Mouse (Mus musculus) liver, embryonic 14.5 days (tissue): ENCODE data around the gene Psmd9. TPM values are rescaled to one million over a fixed set of nuclear protein-coding genes. Genes with fewer than 3 reads are reported as not detected.

ENCODE experiments used
- ATAC-seq: fragments of 200-750 bp; cut with Nextera tagmentation; 2 replicates; pipeline ENCODE4 v1.8.0; 2017; ENCODE audit warnings: moderate number of reproducible peaks, mild to moderate bottlenecking, moderate library complexity; ENCODE audit not compliant: insufficient read depth
- DNase-seq, 3 experiments: peaks; one replicate each; pipeline ENCODE4 v3.0.0-alpha.2; 2012 to 2013; ENCODE audit warnings: low read depth in 3 of 3, low spot score in 3 of 3
- H3K27ac ChIP-seq: fragments of 300-500 bp; sonication (generic); 2 replicates; pipeline ENCODE4 v1.5.1; 2014; ENCODE audit warnings: moderate library complexity, mild to moderate bottlenecking, control low read depth, inconsistent platforms
- H3K27me3 ChIP-seq: fragments of 300-500 bp; sonication (generic); 2 replicates; pipeline ENCODE4 v1.6.1; 2014; ENCODE audit warnings: mild to moderate bottlenecking, low read length, moderate library complexity; ENCODE audit not compliant: control insufficient read depth, insufficient read depth
- H3K36me3 ChIP-seq: fragments of 300-500 bp; sonication (generic); replicated peaks from 2 replicates; pipeline ENCODE4 v1.6.1; 2014; ENCODE audit warnings: low read depth; ENCODE audit not compliant: control insufficient read depth, insufficient read depth
- H3K4me1 ChIP-seq, 2 experiments: fragments of 200-500 bp in 1 of 2; fragments of 300-500 bp in 1 of 2; sonication (generic) in 1 of 2; replicated peaks; 2 replicates each; pipeline ENCODE4 v1.6.1; 2012 to 2014; ENCODE audit warnings: antibody characterized with exemption in 1 of 2, inconsistent platforms in 1 of 2, low read length in 1 of 2; ENCODE audit not compliant: control insufficient read depth in 2 of 2, insufficient read depth in 2 of 2
- H3K4me2 ChIP-seq: fragments of 300-500 bp; sonication (generic); 2 replicates; pipeline ENCODE4 v1.6.1; 2014; ENCODE audit warnings: low read depth, mild to moderate bottlenecking, control low read depth, moderate library complexity
- H3K4me3 ChIP-seq, 2 experiments: fragments of 200-500 bp in 1 of 2; fragments of 300-500 bp in 1 of 2; sonication (generic) in 1 of 2; 2 replicates each; pipeline ENCODE4 v1.5.1; 2012 to 2014; ENCODE audit warnings: low read depth in 2 of 2, low read length in 2 of 2, mild to moderate bottlenecking in 2 of 2, control low read depth in 1 of 2, inconsistent platforms in 1 of 2, moderate library complexity in 1 of 2; ENCODE audit not compliant: insufficient read depth in 1 of 2
- H3K9ac ChIP-seq: fragments of 300-500 bp; sonication (generic); replicated peaks from 2 replicates; pipeline ENCODE4 v1.6.1; 2014; ENCODE audit warnings: mild to moderate bottlenecking, control low read depth, moderate library complexity
- H3K9me3 ChIP-seq: fragments of 300-500 bp; sonication (generic); 2 replicates; pipeline ENCODE4 v1.6.1; 2016; ENCODE audit warnings: low read length, mixed read lengths; ENCODE audit not compliant: control insufficient read depth
- CTCF ChIP-seq: IDR thresholded peaks from 2 replicates; pipeline ENCODE4 v1.5.1; 2016; ENCODE audit warnings: antibody characterized with exemption, low read depth, control low read depth
- EP300 ChIP-seq: IDR thresholded peaks from 2 replicates; pipeline ENCODE4 v1.6.1; 2016; ENCODE audit warnings: antibody characterized with exemption, low read depth
- WGBS: fragments of 180-500 bp; shearing (Covaris S2); extraction: QIAGEN DNeasy Blood & Tissue Kit; methylation state at CpG from one replicate; pipeline ENCODE4 v1.1.7; 2014; ENCODE audit not compliant: insufficient replicate concordance; 5-methylcytosine and 5-hydroxymethylcytosine counted together
- polyA plus RNA-seq, 2 experiments: library from polyadenylated mRNA; depleted of rRNA in 1 of 2; stranded (reverse) in 1 of 2; unstranded in 1 of 2; fragments of >200 nt; fragmentation: Nextera tagmentation in 1 of 2; extraction: Ambion mirVana in 1 of 2; gene quantifications; 2 replicates each; pipeline versions ENCODE4 v1.2.1 to v1.2.3; 2012 to 2014

Gene Psmd9
- polyA plus RNA-seq, 2 experiments = 26.6 to 51.4 TPM

- Histone ChIP-seq H3K9me3 (no peaks in the 10 kb centered on the region), H3K4me2 (no peak within 1 kb of the TSS), H3K27me3 (no peaks in the 10 kb centered on the region; the same call in 1 of the 2 replicates), H3K9ac (no peak within 1 kb of the TSS), H3K36me3 (no peaks in the 10 kb centered on the region), H3K4me3 (no peak within 1 kb of the TSS), H3K27ac (no peak within 1 kb of the TSS), H3K4me1 (no peaks in the 10 kb centered on the region; a peak in 1 of 4 replicates)
- TF ChIP-seq EP300 = no peak
- TF ChIP-seq CTCF = no peak
- 64% methylated on average over 10 of the region's 10 CpGs for WGBS
- DNase-seq (no peak), ATAC-seq (no peak)
Measured at GRCm38 (mm10) chr5:123182651-123183050, 13.4 kb downstream of the Psmd9 start, which contains the start of gene Hpd. Gene Hpd, minus strand, starts transcription at chr5:123182727.

- 61% methylated on average over 6 of the region's 6 CpGs for WGBS
- Histone ChIP-seq H3K27ac (no peak overlapping the region), H3K27me3 (no peaks in the 10 kb centered on the region; the same call in 1 of the 2 replicates), H3K4me1 (no peaks in the 10 kb centered on the region; a peak in 1 of 4 replicates), H3K9ac (no peak overlapping the region), H3K4me3 (no peak overlapping the region), H3K36me3 (no peaks in the 10 kb centered on the region), H3K9me3 (no peaks in the 10 kb centered on the region), H3K4me2 (no peak overlapping the region)
- no peak for TF ChIP-seq EP300
- TF ChIP-seq CTCF = no peak
- ATAC-seq (no peak), DNase-seq (no peak)
Measured at GRCm38 (mm10) chr5:123185966-123186365, 16.8 kb downstream of the Psmd9 start.

DNA sequence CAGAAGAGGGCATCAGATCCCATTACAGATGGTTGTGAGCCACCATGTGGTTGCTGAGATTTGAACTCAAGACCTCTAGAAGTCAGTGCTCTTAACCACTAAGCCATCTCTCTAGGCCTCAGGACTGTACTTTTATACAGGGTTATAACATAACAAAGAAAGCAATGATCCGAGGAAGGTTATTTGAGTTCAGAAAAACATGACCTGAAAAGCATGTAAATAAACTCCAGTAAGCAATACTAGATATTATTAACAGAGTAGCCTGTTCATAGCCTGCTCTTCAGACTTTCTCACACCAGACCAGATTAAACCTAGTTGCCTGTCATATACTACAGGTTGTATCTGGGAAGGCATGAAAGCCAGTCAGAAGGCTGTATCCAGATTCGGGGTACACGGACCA lies 18.1 kb downstream of the Psmd9 start:
- Histone ChIP-seq H3K4me2 (no peak overlapping the region), H3K27ac (no peak overlapping the region), H3K9ac (no peak overlapping the region), H3K4me3 (no peak overlapping the region), H3K36me3 (no peaks in the 10 kb centered on the region), H3K9me3 (no peaks in the 10 kb centered on the region), H3K4me1 (peaks cover 12% of the 10 kb centered on the region in 2 experiments), H3K27me3 (no peaks in the 10 kb centered on the region; the same call in 1 of the 2 replicates)
- TF ChIP-seq CTCF (no peak), EP300 (no peak)
- ATAC-seq = no peak
- 82% methylated on average over 3 of the region's 3 CpGs for WGBS
- no peak for DNase-seq

DNA sequence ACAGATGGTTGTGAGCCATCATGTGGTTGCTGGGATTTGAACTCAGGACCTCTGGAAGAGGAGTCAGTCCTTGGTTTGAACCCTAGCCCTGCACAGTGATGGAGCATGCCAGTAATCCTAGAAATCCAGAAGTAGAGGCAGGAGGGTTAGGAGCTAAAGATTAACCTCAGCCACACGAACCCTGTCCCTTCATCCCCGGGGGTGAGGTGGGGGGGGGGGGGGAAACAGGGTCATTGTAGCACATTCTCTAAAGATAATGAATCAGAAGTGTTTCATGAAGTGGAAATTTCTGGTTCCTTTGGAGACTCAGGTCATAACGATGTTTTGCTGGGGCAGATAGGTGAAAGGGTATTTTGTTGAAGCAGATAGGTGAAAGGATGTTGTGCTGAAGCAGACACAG lies 21.7 kb downstream of the Psmd9 start:
- Histone ChIP-seq H3K27ac (no peak overlapping the region), H3K4me1 (peaks cover 46% of the 10 kb centered on the region in 2 experiments), H3K4me2 (no peak overlapping the region), H3K27me3 (no peaks in the 10 kb centered on the region; the same call in 1 of the 2 replicates), H3K36me3 (no peaks in the 10 kb centered on the region), H3K4me3 (no peak overlapping the region), H3K9me3 (no peaks in the 10 kb centered on the region), H3K9ac (no peak overlapping the region)
- TF ChIP-seq CTCF (no peak), EP300 (no peak)
- WGBS = 63% methylated on average over 3 of the region's 3 CpGs
- no peak for DNase-seq
- no peak for ATAC-seq

DNA sequence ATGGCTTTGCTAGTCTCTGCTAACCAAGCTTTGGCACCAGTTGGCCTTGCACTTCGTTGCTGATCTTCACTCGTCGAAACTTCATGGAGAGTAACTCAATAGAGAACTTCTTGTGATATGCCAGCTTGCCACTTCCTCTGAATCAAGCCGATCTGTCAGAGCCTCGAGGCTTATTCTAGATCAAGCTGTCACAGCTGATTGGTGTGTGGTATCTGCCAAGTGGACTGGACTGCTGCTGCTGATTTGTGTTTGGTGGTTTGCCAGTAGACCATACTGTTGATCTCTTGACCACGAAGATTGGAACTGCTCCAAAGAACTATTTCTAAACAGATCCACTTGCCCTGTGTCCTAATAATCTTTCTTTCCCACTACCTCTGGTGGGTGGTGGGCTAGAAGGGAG lies 22.2 kb downstream of the Psmd9 start:
- H3K27ac ChIP-seq = peak overlapping the region; percentile 33; the same call in 1 of the 2 replicates
- H3K9me3 ChIP-seq = no peaks in the 10 kb centered on the region
- 34% methylated on average over 6 of the region's 6 CpGs for WGBS
- H3K4me1 ChIP-seq = peaks cover 49 to 50% of the 10 kb centered on the region in 2 experiments
- no peak overlapping the region for H3K4me2 ChIP-seq
- ATAC-seq (no peak), DNase-seq (no peak)
- H3K4me3 ChIP-seq = no peak overlapping the region
- H3K27me3 ChIP-seq = no peaks in the 10 kb centered on the region
- H3K36me3 ChIP-seq = no peaks in the 10 kb centered on the region
- TF ChIP-seq EP300 (no peak), CTCF (no peak)
- no peak overlapping the region for H3K9ac ChIP-seq
